Mouse (Mus musculus) embryonic facial prominence, embryonic 12.5 days (tissue): ENCODE measurements around the gene B230118H07Rik. TPM values are rescaled to one million over a fixed set of nuclear protein-coding genes. Genes with fewer than 3 reads are reported as not detected.
"Not testable (repeated sequence)": the region's sequence is repeated elsewhere in the genome, so short reads cannot be mapped to it uniquely, and the experiment has no call there.

Experiments used
- ATAC-seq: fragments of 200-750 bp; cut with Nextera tagmentation; 2 replicates; pipeline ENCODE4 v1.8.0; 2017; ENCODE audit not compliant: insufficient number of reproducible peaks, insufficient read depth, low FRiP score, low TSS enrichment
- H3K27ac ChIP-seq: fragments of 300-500 bp; sonication (generic); 2 replicates; pipeline ENCODE4 v1.5.1; 2016; ENCODE audit warnings: mild to moderate bottlenecking
- H3K27me3 ChIP-seq: fragments of 300-500 bp; sonication (generic); 2 replicates; pipeline ENCODE4 v1.6.1; 2016; ENCODE audit warnings: mild to moderate bottlenecking, moderate library complexity
- H3K36me3 ChIP-seq: fragments of 300-500 bp; sonication (generic); 2 replicates; pipeline ENCODE4 v1.6.1; 2016; ENCODE audit warnings: mild to moderate bottlenecking
- H3K4me1 ChIP-seq: fragments of 300-500 bp; sonication (generic); 2 replicates; pipeline ENCODE4 v1.6.1; 2016
- H3K4me2 ChIP-seq: fragments of 300-500 bp; sonication (generic); replicated peaks from 2 replicates; pipeline ENCODE4 v1.6.1; 2016; ENCODE audit warnings: mild to moderate bottlenecking, moderate library complexity
- H3K4me3 ChIP-seq: fragments of 300-500 bp; sonication (generic); 2 replicates; pipeline ENCODE4 v1.5.1; 2016; ENCODE audit warnings: mild to moderate bottlenecking
- H3K9ac ChIP-seq: fragments of 300-500 bp; sonication (generic); 2 replicates; pipeline ENCODE4 v1.6.1; 2016; ENCODE audit warnings: mild to moderate bottlenecking, moderate library complexity
- H3K9me3 ChIP-seq: fragments of 300-500 bp; sonication (generic); 2 replicates; pipeline ENCODE4 v1.6.1; 2016; ENCODE audit warnings: mild to moderate bottlenecking, moderate library complexity
- WGBS: fragments of 180-500 bp; shearing (Covaris S2); methylation state at CpG from one replicate; pipeline ENCODE4 v1.1.7; 2016; 5-methylcytosine and 5-hydroxymethylcytosine counted together
- polyA plus RNA-seq: library from polyadenylated mRNA; unstranded; fragments of >200 nt; fragmentation: Nextera tagmentation; extraction: Ambion mirVana; gene quantifications from 2 replicates; pipeline ENCODE4 v1.2.1, GENCODE M21; 2016

The B230118H07Rik gene
- polyA plus RNA-seq, 1 experiment from 2014 or later = 59.3 TPM

DNA sequence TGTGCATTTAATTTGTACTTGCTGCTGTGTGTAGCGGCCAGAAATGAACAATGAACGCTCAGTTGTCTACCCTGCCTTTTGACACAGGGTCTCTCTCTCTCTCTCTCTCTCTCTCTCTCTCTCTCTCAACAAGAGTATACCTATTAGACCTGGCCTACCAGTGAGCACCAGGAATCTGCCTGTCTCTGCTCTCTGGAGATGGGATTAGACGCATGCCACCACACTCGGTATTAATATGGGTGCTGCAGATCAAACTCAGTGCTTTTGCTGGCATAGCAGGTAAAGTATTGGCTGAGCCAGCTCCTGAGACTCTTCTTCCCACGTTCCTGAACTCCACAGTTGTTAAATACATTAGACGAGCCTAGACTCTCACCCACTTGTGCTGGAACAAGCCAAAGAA lies 100.5 kb downstream of the B230118H07Rik start:
- Histone ChIP-seq H3K4me3 (no peak overlapping the region), H3K9me3 (no peaks in the 10 kb centered on the region), H3K36me3 (no peaks in the 10 kb centered on the region), H3K4me1 (no peaks in the 10 kb centered on the region), H3K4me2 (no peak overlapping the region), H3K27ac (no peak overlapping the region), H3K9ac (no peak overlapping the region), H3K27me3 (no peaks in the 10 kb centered on the region)
- WGBS = 81% methylated on average over 6 of the region's 6 CpGs
- ATAC-seq = no peak

DNA sequence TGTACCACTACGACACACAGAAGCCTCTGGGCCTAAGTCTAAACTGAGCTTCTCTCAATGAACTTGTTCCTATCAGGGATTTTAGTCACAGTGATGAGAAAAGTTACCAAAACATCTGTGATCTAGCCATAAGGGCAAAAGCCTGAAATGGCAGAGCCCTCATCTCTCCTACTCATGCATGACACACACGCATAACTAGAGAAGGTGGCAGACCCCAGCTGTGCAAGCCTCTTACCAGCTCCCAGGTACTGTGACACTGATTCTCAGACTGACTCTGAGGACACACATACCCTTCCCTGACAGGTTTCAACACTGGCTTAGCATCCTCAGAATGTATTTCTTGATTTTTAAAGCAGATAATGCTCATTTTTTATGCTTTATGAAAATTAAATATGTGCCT lies 103.7 kb downstream of the B230118H07Rik start:
- no peaks in the 10 kb centered on the region for H3K9me3 ChIP-seq
- H3K27ac ChIP-seq = no peak overlapping the region
- no peak overlapping the region for H3K9ac ChIP-seq
- no peaks in the 10 kb centered on the region for H3K27me3 ChIP-seq
- no peaks in the 10 kb centered on the region for H3K4me1 ChIP-seq
- H3K4me3 ChIP-seq = no peak overlapping the region
- 84% methylated on average over 2 of the region's 2 CpGs for WGBS
- H3K36me3 ChIP-seq = no peaks in the 10 kb centered on the region
- ATAC-seq = no peak
- H3K4me2 ChIP-seq = no peak overlapping the region

DNA sequence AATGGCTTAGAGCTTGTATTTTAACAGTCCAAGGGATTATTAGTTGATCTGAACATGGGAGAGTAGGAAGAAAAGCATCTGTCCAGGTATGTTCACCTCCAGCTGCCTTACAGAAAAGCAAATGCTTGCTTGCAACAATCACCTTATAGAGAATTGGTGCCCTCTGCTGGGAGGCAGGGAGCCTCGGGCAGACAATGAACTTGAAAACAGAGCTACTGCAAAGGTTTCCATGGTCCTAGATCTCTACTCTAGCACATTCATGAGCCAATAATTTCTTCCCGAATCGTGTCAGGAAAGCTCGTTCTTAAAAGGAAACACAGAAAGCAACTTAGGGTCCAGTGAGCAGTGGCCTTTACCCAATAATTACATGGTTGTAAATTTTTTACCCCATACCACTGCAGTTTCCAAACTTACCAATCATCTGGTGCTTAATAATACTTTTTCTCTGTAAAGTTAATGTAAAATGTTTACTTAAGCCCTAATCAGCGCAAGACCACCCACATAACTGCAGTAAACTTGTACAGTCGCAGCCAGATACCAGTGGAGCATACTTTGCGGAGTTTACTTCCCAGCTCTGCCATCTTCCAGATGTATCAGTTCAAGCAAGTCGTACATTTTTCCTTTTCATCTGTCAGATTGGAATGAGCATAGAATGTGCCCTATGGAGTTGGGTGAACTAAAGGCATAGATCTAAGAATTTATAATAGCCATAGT lies 105.5 kb downstream of the B230118H07Rik start:
- no peak for ATAC-seq
- Histone ChIP-seq H3K4me1 (no peaks in the 10 kb centered on the region), H3K4me3 (no peak overlapping the region), H3K27me3 (no peaks in the 10 kb centered on the region), H3K27ac (no peak overlapping the region), H3K9ac (no peak overlapping the region), H3K9me3 (no peaks in the 10 kb centered on the region), H3K4me2 (no peak overlapping the region), H3K36me3 (no peaks in the 10 kb centered on the region)
- 61% methylated on average over 8 of the region's 8 CpGs for WGBS

DNA sequence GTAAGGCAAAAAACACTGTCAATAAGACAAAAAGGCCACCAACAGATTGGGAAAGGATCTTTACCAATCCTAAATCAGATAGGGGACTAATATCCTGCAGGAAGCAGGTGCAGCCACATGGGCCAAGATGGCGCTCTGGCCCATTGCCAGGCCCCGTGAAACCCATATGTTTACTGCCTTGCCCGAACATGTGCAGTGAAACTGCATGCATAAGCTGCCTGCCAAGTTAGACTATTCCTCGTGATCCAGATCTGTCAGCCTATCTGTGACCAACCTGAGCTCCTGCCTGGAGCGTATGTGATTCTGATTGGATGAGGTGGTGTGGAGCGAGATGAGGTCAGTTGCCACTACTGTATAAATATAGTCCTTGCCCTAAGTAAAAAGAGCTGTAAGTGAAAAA lies 112.4 kb downstream of the B230118H07Rik start:
- not testable (repeated sequence) for H3K4me3 ChIP-seq, H3K27me3 ChIP-seq, H3K9me3 ChIP-seq, H3K36me3 ChIP-seq, H3K9ac ChIP-seq, H3K4me2 ChIP-seq, H3K27ac ChIP-seq, H3K4me1 ChIP-seq, ATAC-seq
- 87% methylated on average over 6 of the region's 6 CpGs for WGBS

DNA sequence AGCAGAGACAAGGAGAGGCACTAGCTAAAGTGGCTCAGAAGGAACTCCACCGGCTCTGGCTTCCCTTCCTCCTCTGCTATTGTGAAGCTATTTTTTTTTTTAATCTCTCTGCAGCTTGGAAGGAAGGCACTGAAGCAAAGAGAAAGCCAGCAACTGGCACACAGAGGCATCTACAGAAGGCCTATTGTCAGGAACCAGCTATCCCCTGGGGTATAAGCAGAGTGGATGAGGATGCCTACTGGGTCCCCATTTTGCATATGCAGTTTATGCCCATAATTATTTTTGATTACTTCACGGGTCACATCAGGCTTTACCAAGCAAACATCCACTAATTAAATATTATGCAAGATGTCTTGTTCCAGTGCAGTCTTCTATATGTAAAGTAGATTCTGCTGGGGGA lies 115.6 kb downstream of the B230118H07Rik start:
- no peak overlapping the region for H3K27ac ChIP-seq
- no peak overlapping the region for H3K9ac ChIP-seq
- no peaks in the 10 kb centered on the region for H3K36me3 ChIP-seq
- WGBS = 26% methylated on average over 2 of the region's 2 CpGs
- H3K4me3 ChIP-seq = no peak overlapping the region
- H3K27me3 ChIP-seq = no peaks in the 10 kb centered on the region
- ATAC-seq = no peak
- H3K4me1 ChIP-seq = no peaks in the 10 kb centered on the region
- H3K4me2 ChIP-seq = no peak overlapping the region
- H3K9me3 ChIP-seq = no peaks in the 10 kb centered on the region

GRCm38 (mm10) chr2:101525503-101526381 lies 123.6 kb downstream of the B230118H07Rik start:
- Histone ChIP-seq H3K27ac (no peak overlapping the region), H3K4me2 (no peak overlapping the region), H3K4me1 (no peaks in the 10 kb centered on the region), H3K9ac (no peak overlapping the region), H3K9me3 (no peaks in the 10 kb centered on the region), H3K27me3 (no peaks in the 10 kb centered on the region), H3K4me3 (no peak overlapping the region), H3K36me3 (no peaks in the 10 kb centered on the region)
- no peak for ATAC-seq
- WGBS = 69% methylated on average over 6 of the region's 6 CpGs

- Histone ChIP-seq H3K36me3 (no peaks in the 10 kb centered on the region), H3K27me3 (no peaks in the 10 kb centered on the region), H3K9ac (no peak overlapping the region), H3K27ac (no peak overlapping the region), H3K4me1 (no peaks in the 10 kb centered on the region), H3K9me3 (no peaks in the 10 kb centered on the region), H3K4me3 (no peak overlapping the region), H3K4me2 (no peak overlapping the region)
- 89% methylated on average over 4 of the region's 4 CpGs for WGBS
- ATAC-seq = no peak
These were observed 124.2 kb downstream of the B230118H07Rik start for GRCm38 (mm10) chr2:101525091-101525490.

DNA sequence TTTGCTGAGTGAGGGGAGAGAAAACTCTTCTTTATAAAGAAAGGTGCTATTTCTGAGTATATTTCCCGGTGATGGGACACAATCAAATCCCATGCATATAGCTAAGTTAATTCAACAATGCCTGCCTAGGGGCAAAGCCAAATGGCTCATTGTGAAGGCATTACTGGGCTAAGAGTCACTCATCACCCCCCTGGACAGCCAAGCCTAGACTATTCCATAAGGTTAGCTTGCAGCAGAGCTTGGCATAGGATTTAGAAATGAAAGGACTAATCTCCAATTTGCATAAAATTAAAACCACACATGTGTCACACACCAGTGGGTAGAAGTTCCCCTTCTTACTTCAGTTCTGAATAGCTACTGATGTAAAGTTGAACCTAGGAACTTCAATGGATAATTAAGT lies 128.8 kb downstream of the B230118H07Rik start:
- WGBS = 94% methylated on average over 1 of the region's 1 CpGs
- no peak for ATAC-seq

GRCm38 (mm10) chr2:101519928-101520327 lies 129.4 kb downstream of the B230118H07Rik start:
- H3K4me2 ChIP-seq = no peak overlapping the region
- no peak overlapping the region for H3K4me3 ChIP-seq
- H3K27me3 ChIP-seq = no peaks in the 10 kb centered on the region
- no peaks in the 10 kb centered on the region for H3K9me3 ChIP-seq
- no peak for ATAC-seq
- no peaks in the 10 kb centered on the region for H3K4me1 ChIP-seq
- H3K27ac ChIP-seq = no peak overlapping the region
- H3K9ac ChIP-seq = no peak overlapping the region
- 94% methylated on average over 1 of the region's 1 CpGs for WGBS
- no peaks in the 10 kb centered on the region for H3K36me3 ChIP-seq

More for the DNA sequence above, 128.8 kb downstream of the B230118H07Rik start:
- H3K9ac ChIP-seq = no peak overlapping the region
- H3K27me3 ChIP-seq = no peaks in the 10 kb centered on the region
- H3K4me3 ChIP-seq = no peak overlapping the region
- H3K36me3 ChIP-seq = no peaks in the 10 kb centered on the region
- no peak overlapping the region for H3K27ac ChIP-seq
- no peaks in the 10 kb centered on the region for H3K9me3 ChIP-seq
- H3K4me1 ChIP-seq = no peaks in the 10 kb centered on the region
- H3K4me2 ChIP-seq = no peak overlapping the region

Other genes with a start within 250 kb of the B230118H07Rik start
- gene Rag2, start 24.8 kb downstream of the B230118H07Rik start, polyA plus RNA-seq = 0.09 and 0.31 TPM in 2 replicates
- gene Rag1, start within 50 bp of the B230118H07Rik start, polyA plus RNA-seq = 0.60 and 0.81 TPM in 2 replicates
- gene Traf6, start 28.9 kb upstream of the B230118H07Rik start, polyA plus RNA-seq = 10.4 and 11.4 TPM in 2 replicates
- 21.4 and 27.6 TPM in 2 replicates for gene Prr5l, start 233.5 kb upstream of the B230118H07Rik start, polyA plus RNA-seq
- 62.8 and 65.3 TPM in 2 replicates for gene Commd9, start 236.7 kb upstream of the B230118H07Rik start, polyA plus RNA-seq